Mouse (Mus musculus) gastrocnemius, postnatal 36 days (tissue): Measurements from ENCODE around the gene Ckmt2. TPM values are rescaled to one million over a fixed set of nuclear protein-coding genes. Genes with fewer than 3 reads are reported as not detected.

Experiments
- DNase-seq, 2 experiments: peaks; one replicate each; pipeline ENCODE4 v3.0.0; 2022
- intact Hi-C: fragments of 180-260 bp; cut with DNase I; formaldehyde crosslinking; loops from one replicate; pipeline ENCODE4 v1.15.1; 2025
- total RNA-seq, 2 experiments: library from RNA; stranded (reverse); gene quantifications; 2 replicates each; pipeline ENCODE4 v1.2.3; 2021

Gene Ckmt2
- total RNA-seq, 2 experiments from 2014 or later, result 1,250 to 1,613 TPM

DNA sequence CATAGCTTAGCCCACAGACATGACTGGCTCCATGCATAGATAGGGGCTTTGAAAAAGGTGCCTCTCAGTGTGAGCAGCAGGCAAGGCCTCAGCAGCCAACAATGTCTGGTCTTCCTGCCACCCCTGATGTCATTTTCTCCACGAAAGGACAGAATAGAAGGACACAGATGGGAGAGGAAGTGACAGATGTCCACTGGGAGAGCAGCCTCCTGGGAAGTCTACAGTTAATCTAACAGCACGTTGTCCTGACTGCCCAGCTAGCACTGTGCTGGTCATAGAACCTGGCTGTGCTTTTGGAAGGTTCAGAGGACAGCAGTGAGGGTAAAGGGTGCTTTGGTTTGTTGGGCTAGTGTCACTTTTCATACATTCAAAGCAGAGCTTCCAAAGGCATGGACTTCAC lies 1.1 kb downstream of the Ckmt2 start:
- intact Hi-C loops, result loop anchor here (5.0 kb wide), 1 partner anchor 68 kb away; the partner anchor contains the start of gene Zcchc9
- DNase-seq, result no peak

DNA sequence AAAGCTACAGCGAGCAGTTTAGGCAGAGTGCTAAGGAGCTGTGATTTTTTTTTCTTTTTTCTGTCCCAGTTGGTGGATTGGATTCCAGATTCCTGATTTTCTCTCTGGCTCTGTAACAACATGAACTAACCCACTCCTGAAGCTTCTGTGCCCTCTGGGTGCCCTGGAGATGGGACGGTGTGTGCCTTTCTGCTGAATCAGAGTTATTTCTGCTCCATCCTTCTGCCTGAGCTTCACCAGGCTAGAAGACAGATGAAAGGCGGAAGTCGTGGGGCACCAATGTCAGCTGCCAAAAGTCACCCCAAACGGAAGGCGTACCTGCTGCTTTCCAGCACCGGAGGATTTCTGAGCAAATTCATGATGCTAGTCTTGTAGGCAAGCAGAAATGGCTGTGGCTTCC lies 2.1 kb downstream of the Ckmt2 start:
- intact Hi-C loops, result no loop called here
- no peak for DNase-seq

DNA sequence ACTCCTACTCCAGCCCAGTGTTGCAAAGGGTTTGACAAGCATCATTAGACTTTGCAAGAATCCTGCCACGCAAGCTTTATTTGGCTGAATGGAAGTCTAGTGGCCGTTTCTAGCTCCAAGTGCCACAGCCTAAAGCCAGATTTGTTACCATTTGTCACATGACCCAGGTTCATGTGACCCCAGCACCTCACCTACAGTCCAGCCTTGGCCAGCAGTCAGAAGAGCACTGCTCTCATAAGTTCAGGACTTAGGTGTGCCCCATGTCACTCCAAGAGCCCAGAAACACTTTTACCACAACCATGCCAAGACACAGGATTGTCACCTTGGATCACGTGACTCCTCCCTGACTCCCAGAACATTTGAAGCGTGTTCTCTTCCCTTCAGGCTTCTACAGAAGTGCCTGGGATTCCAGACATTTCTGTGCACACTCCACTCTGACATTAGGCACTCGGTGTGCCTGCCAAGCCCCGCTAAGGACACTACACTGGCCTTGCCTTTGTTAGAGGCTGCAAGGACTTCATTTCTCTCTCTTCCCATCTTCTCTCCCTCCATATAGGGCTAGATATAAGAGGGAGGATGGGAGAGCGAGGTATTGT lies 2.9 kb downstream of the Ckmt2 start:
- intact Hi-C loops, result no loop called here
- DNase-seq, result no peak

DNA sequence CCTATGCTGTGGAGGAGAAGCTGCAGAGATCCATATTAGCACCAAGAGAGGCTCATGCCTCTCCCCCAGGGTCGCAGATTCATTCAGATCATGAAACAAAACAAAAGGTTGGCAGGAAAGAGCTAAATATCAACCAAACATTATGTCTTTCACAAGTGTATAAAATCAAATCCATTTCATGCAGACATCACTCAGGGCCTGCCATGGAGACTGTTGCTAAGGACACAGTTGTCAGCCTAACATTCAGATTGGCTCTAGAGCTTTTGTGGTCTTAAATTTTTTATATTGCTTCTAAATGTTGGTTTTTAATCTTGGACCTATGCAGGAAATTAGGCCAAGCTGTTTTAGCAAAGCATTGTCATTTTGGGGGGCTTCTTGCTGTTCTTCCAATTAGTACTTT lies 8.1 kb downstream of the Ckmt2 start:
- intact Hi-C loops, result no loop called here
- DNase-seq, result no peak

DNA sequence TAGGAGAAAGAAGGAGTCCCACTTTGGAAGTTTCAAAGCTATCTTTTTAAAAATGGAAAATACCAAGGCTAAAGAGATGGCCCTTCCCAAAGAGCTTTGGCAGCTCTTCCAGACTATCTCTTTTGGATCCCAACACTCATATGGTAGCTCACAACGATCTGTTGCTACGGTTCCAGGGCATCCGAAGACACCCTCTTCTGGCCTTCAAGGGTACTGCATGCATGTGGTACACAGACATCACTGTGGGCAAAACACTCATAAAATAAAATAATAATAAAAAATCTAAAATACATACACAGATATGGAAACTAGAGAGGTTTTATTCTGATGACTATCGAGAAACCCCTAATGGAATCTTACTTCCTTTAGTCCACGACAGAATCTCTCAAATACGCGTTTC lies 17.9 kb downstream of the Ckmt2 start:
- DNase-seq, result no peak
- intact Hi-C loops, result loop anchor here (5.0 kb wide), 1 partner anchor 47 kb away; no protein-coding TSS in a partner anchor

GRCm38 (mm10) chr13:91857427-91857826 lies 19.3 kb downstream of the Ckmt2 start:
- no peak for DNase-seq
- intact Hi-C loops, result loop anchor here (5.0 kb wide), 1 partner anchor 45 kb away; no protein-coding TSS in a partner anchor

- intact Hi-C loops, result no loop called here
- DNase-seq, result no peak
Observed at GRCm38 (mm10) chr13:91854412-91854811, 22.3 kb downstream of the Ckmt2 start.

- DNase-seq, result no peak
- intact Hi-C loops, result no loop called here
Observed at GRCm38 (mm10) chr13:91827876-91828275, 48.8 kb downstream of the Ckmt2 start.

GRCm38 (mm10) chr13:91826066-91826465 lies 50.6 kb downstream of the Ckmt2 start:
- intact Hi-C loops, result no loop called here
- peak in 1 of 2 experiments; percentile 37 for DNase-seq

- intact Hi-C loops, result no loop called here
- peak; percentile 26 to 70 for DNase-seq
Observed at GRCm38 (mm10) chr13:91824845-91825550, 51.7 kb downstream of the Ckmt2 start.

- no peak for DNase-seq
- intact Hi-C loops, result no loop called here
Observed at GRCm38 (mm10) chr13:91823735-91824134, 53.0 kb downstream of the Ckmt2 start.

DNA sequence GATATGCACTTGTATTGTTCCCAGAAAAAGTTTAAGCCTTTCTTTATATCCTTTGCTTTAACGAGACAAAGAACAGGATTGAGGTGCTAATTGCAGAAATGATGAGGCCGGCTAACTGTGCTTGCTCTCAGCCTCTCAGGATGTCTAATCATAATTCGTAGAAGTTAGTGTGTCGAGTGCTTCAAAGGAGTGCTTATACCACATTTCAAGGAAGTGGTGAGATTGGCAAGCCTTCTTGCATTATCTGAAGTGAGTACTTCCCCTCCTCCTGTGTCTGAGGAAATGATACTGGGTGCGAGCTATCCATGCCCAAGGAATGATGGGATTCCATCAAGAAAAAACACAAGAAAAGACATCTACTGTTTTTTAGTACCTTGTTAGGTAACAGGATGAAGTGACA lies 62.0 kb downstream of the Ckmt2 start:
- no peak for DNase-seq
- intact Hi-C loops, result loop anchor here (5.0 kb wide), 1 partner anchor 43 kb away; no protein-coding TSS in a partner anchor

GRCm38 (mm10) chr13:91809476-91809875 lies 67.2 kb downstream of the Ckmt2 start:
- no peak for DNase-seq
- intact Hi-C loops, result loop anchor here (5.0 kb wide), 1 partner anchor 68 kb away; the partner anchor contains the start of gene Ckmt2

DNA sequence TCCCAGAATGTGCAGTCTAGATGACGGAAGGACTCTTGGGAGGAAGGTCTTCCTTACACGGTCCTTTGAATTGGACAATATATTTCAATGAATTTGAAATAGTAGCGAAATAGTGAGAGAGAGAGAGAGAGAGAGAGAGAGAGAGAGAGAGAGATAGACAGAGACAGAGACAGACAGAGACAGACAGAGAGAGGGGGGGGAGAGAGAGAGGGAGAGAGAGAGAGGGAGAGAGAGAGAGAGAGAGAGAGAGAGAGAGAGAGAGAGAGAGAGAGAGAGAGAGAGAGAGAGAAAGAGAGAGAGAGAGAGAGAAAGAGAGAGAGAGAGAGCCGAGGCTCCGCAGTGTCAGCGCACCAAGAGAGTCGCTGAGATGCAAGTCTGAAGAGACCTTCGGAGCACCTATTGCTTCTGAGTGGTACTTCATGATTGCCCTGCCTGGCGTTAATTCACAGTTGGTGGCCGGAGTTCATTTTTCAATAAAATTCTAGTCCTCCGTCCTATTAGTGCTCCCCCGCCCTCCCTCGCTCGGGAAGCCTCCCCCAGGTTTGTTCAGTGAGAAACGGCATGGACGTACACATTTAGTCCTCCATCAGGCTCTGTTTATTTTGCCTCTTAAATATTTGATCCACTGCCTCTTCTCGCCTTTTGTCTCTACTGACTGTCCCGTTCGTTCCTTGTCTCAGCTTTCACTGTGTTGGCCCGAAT lies 68.7 kb downstream of the Ckmt2 start:
- DNase-seq, result no peak
- intact Hi-C loops, result loop anchor here (5.0 kb wide), 1 partner anchor 69 kb away; the partner anchor contains the start of gene Ckmt2

- DNase-seq, result peak; percentile 80 to 86
- intact Hi-C loops, result loop anchor here (5.0 kb wide), 1 partner anchor 70 kb away; the partner anchor contains the start of gene Ckmt2
Observed at GRCm38 (mm10) chr13:91807155-91807839, 69.4 kb downstream of the Ckmt2 start, which contains the start of gene Zcchc9. Gene Zcchc9 (minus strand): TSS chr13:91807705.

Other genes starting within 250 kb of the Ckmt2 start
- not detected for gene Acot12, start 135.4 kb downstream of the Ckmt2 start, total RNA-seq
- 10 to 100 TPM; 10.1 to 10.9 TPM for gene Zcchc9, start 69.2 kb downstream of the Ckmt2 start, total RNA-seq